Mouse (Mus musculus) G1E (cell line): ENCODE measurements around the gene Zfp872.

ENCODE experiments used
- CTCF ChIP-seq: IDR thresholded peaks from 2 replicates; pipeline ENCODE4 v1.5.1; 2012; ENCODE audit warnings: low read depth, low read length, inconsistent platforms, mixed read lengths
- GATA1 ChIP-seq: IDR thresholded peaks from 2 replicates; pipeline ENCODE4 v1.6.1; 2012; ENCODE audit warnings: borderline replicate concordance, low read length, inconsistent platforms, mixed read lengths
- GATA2 ChIP-seq: IDR thresholded peaks from 2 replicates; pipeline ENCODE4 v1.6.1; 2012; ENCODE audit warnings: low read depth, low read length, inconsistent platforms, borderline replicate concordance
- POLR2AphosphoS5 ChIP-seq: IDR thresholded peaks from 2 replicates; pipeline ENCODE4 v1.6.1; 2012; ENCODE audit warnings: low read depth, low read length, inconsistent platforms; ENCODE audit not compliant: insufficient replicate concordance
- TAL1 ChIP-seq: conservative IDR thresholded peaks from 2 replicates; pipeline ENCODE4 v1.6.1; 2012; ENCODE audit warnings: low read depth, low read length, inconsistent platforms, mixed read lengths

DNA sequence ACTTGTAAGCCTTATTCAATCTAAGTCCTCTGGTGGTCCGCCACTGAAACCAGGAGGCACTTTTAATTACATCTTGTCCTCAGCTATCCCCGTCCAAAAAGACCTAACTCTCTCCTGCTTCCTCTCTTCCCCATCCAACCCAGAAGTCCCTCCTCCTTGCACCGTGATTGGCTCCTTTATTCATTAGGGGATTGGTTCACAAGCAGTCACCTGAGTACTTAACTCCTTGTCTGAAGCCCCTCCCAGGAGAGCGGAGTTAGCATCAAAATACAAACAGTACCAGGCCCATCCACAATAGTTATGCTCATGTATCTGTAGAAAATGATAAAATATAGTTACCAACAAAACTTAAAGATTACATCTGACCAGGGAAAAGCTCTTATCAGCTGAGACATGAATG lies 52.1 kb downstream of the Zfp872 start:
- no peak for TF ChIP-seq CTCF
- TF ChIP-seq GATA1 = no peak
- TF ChIP-seq TAL1 = no peak
- no peak for TF ChIP-seq POLR2AphosphoS5
- TF ChIP-seq GATA2 = no peak
